Comparison of ENCODE assay signal across 8 mouse cellular contexts in the genomic region with DNA sequence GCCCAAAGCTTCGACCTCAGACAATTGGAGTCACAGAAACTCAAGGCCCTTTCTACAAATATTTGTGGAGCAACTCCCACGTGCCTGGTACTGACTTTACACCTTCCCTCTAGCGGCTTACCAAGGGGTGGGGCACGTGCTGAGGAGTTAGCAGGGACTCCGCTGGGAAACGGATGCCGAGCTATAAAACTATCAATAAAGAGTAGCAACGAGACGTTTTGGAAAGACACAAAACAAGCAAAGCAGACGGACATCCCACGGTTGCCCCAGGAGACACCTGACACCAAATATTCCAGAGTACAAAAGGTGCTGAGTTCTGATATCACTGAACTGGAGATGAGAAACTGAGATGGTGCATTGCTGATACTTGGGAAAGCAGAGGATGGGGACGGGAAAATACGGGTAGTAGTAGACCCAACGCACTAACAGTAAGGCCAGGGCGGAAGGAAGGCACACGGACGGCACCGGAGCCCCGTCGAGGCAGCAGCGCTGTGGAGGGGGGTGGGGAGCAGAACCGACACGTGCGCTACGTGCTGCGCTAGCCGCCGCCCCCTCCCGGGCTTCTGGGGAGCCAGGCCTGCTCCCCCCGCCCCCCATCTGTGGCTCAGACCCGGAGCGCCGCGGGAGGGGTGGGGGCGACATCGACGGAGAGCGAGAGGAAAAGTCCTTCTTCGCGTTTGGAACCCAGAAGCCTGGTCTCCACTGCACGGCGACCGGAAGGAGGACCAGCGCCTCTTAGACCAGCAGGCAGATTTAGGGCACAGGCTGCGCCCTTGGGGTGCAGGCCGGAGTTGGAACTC. TPM values are rescaled to one million over a fixed set of nuclear protein-coding genes. Genes with fewer than 3 reads are reported as not detected.
DNase-seq lines count a peak whose midpoint lies in the region; ATAC-seq lines count a peak whose summit lies in the region.

No protein-coding gene starts in this region.

- H3K27ac ChIP-seq in midbrain, embryonic 14.5 days (replicated peaks; ENCODE audit: low read depth, low read length): peak overlapping the region; percentile 96
- peak overlapping the region; percentile 93 for H3K27ac ChIP-seq in stomach, embryonic 14.5 days (ENCODE audit: low read length)

- peak overlapping the region; percentile 86 for H3K4me2 ChIP-seq in midbrain, embryonic 14.5 days (ENCODE audit: low read length)
- peak overlapping the region; percentile 81 for H3K4me2 ChIP-seq in stomach, embryonic 14.5 days (replicated peaks; ENCODE audit: low read depth, low read length)

- WGBS in midbrain, embryonic 14.5 days: under 1% methylated on average over 44 of the region's 46 CpGs
- under 1% methylated on average over 46 of the region's 46 CpGs for WGBS in stomach, embryonic 14.5 days

- H3K9ac ChIP-seq in midbrain, embryonic 14.5 days (replicated peaks; ENCODE audit: low read length): peak overlapping the region; percentile 82
- peak overlapping the region; percentile 73 for H3K9ac ChIP-seq in stomach, embryonic 14.5 days (replicated peaks; ENCODE audit: low read depth, low read length)

- peaks cover 7% of the 10 kb centered on the region; the same call in 1 of the 2 replicates for H3K4me1 ChIP-seq in midbrain, embryonic 14.5 days (ENCODE audit: control insufficient read depth, insufficient read depth, low read length)
- peaks cover 18% of the 10 kb centered on the region for H3K4me1 ChIP-seq in stomach, embryonic 14.5 days (ENCODE audit: control insufficient read depth, insufficient read depth, low read length)

- peak; percentile 53 for DNase-seq in embryo, embryonic 10 days (ENCODE audit: low spot score)
- no peak for DNase-seq in embryo, embryonic 9.5 days (ENCODE audit: extremely low spot score)
- peak; percentile 37 for DNase-seq in cerebellum, adult 9-11 months
- peak; percentile 15 to 58 for DNase-seq in frontal cortex, postnatal 36 days (ENCODE audit: low spot score in 2 of 2)
- DNase-seq in kidney, adult 9 months: peak; percentile 11
- peak; percentile 61 for DNase-seq in liver
- DNase-seq in midbrain, embryonic 14.5 days: peak; percentile 77

- H3K9me3 ChIP-seq in midbrain, embryonic 14.5 days (ENCODE audit: control insufficient read depth, low read length): no peaks in the 10 kb centered on the region
- no peaks in the 10 kb centered on the region for H3K9me3 ChIP-seq in stomach, embryonic 14.5 days (ENCODE audit: control insufficient read depth, low read depth, low read length)

- peak; percentile 42 for ATAC-seq in midbrain, embryonic 14.5 days (ENCODE audit: low FRiP score, low TSS enrichment)
- peak; percentile 39; the same call in 1 of the 2 replicates for ATAC-seq in stomach, embryonic 14.5 days (ENCODE audit: insufficient number of reproducible peaks, insufficient read depth, low FRiP score, low read depth)

- H3K36me3 ChIP-seq in midbrain, embryonic 14.5 days (ENCODE audit: control insufficient read depth, insufficient read depth, low read length): no peaks in the 10 kb centered on the region
- H3K36me3 ChIP-seq in stomach, embryonic 14.5 days (ENCODE audit: control insufficient read depth, insufficient read depth, low read length): no peaks in the 10 kb centered on the region

- H3K27me3 ChIP-seq in midbrain, embryonic 14.5 days (ENCODE audit: control insufficient read depth, insufficient read depth, low read length): no peaks in the 10 kb centered on the region
- no peaks in the 10 kb centered on the region for H3K27me3 ChIP-seq in stomach, embryonic 14.5 days (ENCODE audit: control insufficient read depth, insufficient read depth, low read length)

- peak overlapping the region; percentile 65 for H3K4me3 ChIP-seq in midbrain, embryonic 14.5 days (replicated peaks; ENCODE audit: low read depth, low read length)
- H3K4me3 ChIP-seq in stomach, embryonic 14.5 days (ENCODE audit: low read depth, low read length): peak overlapping the region; percentile 60

RNA-seq across cellular contexts. Expression of a gene that starts 3.9 kb away (rescaled TPM):
- polyA plus RNA-seq in midbrain, embryonic 14.5 days (2014; fragmentation: Nextera tagmentation; extraction: Ambion mirVana): 79.7 and 111 TPM in 2 replicates
- polyA plus RNA-seq in stomach, embryonic 14.5 days (2014; fragmentation: Nextera tagmentation; extraction: Ambion mirVana): 80.6 and 81.3 TPM in 2 replicates

RNA-seq across cellular contexts. Expression of a gene that starts 6.6 kb away (rescaled TPM):
- not detected in 2 replicates for polyA plus RNA-seq in midbrain, embryonic 14.5 days (2014; fragmentation: Nextera tagmentation; extraction: Ambion mirVana)
- not detected in 2 replicates for polyA plus RNA-seq in stomach, embryonic 14.5 days (2014; fragmentation: Nextera tagmentation; extraction: Ambion mirVana)
